9 mouse cellular contexts compared by ENCODE assay signal in genomic region chr9:46185191-46185590, GRCm38 (mm10). TPM values are rescaled to one million over a fixed set of nuclear protein-coding genes. Genes with fewer than 3 reads are reported as not detected.
DNase-seq lines count a peak whose midpoint lies in the region; ATAC-seq and TF ChIP-seq lines count a peak whose summit lies in the region.
"Had no signal": no experiment of that assay in that cellular context is flagged by ENCODE, and none has a peak within 500 bp of the region (broad histone marks: within the 10 kb centered on the region; RNA-seq: fewer than 3 reads in every experiment).

No protein-coding gene starts in this region.

- no peak overlapping the region for H3K4me3 ChIP-seq in heart, postnatal 0 days (ENCODE audit: low read depth, low read length)

- TF ChIP-seq CTCF in brain, embryonic 14.5 days (IDR thresholded peaks at IDR 0.05; ENCODE audit: borderline replicate concordance, extremely low read depth, insufficient read depth, insufficient read length) = peak; percentile 56
- peak; percentile 62 for TF ChIP-seq CTCF in heart, postnatal 0 days (IDR thresholded peaks at IDR 0.05; ENCODE audit: low read depth)

- no peaks in the 10 kb centered on the region for H3K27me3 ChIP-seq in heart, postnatal 0 days (ENCODE audit: control insufficient read depth, insufficient read depth, low read length)

- TF ChIP-seq POLR2A in brain, embryonic 14.5 days (IDR thresholded peaks at IDR 0.05; ENCODE audit: borderline replicate concordance, extremely low read depth, insufficient read depth, insufficient read length, poor library complexity, severe bottlenecking) = no peak

- 7% methylated on average over 2 of the region's 2 CpGs for WGBS in heart, postnatal 0 days

- H3K36me3 ChIP-seq in heart, postnatal 0 days (replicated peaks; ENCODE audit: control insufficient read depth, insufficient read depth, low read length) = peaks cover 4% of the 10 kb centered on the region; the same call in 1 of the 2 replicates

- H3K4me1 ChIP-seq in heart, postnatal 0 days (ENCODE audit: control insufficient read depth, insufficient read depth) = peaks cover 6% of the 10 kb centered on the region; the same call in 1 of the 2 replicates

- no peak overlapping the region for H3K4me2 ChIP-seq in heart, postnatal 0 days (ENCODE audit: low read depth, low read length)

- no peak overlapping the region for H3K9ac ChIP-seq in heart, postnatal 0 days (replicated peaks; ENCODE audit: low read depth, low read length)

- H3K9me3 ChIP-seq in heart, postnatal 0 days (replicated peaks; ENCODE audit: control insufficient read depth, low read length) = no peaks in the 10 kb centered on the region

- peak; percentile 29 for DNase-seq in gastrocnemius, adult 18-20 months (ENCODE audit: low spot score)
- no peak for DNase-seq in gastrocnemius, postnatal 25 days
- DNase-seq in CD4-positive helper T cell, adult 2 months (ENCODE audit: low read depth, low spot score) = peak; percentile 70
- DNase-seq in brain, embryonic 14.5 days (ENCODE audit: low read depth) = peak; percentile 42
- DNase-seq in heart, postnatal 0 days (ENCODE audit: low spot score) = peak; percentile 74
- peak; percentile 73 for DNase-seq in lung, postnatal 36 days
- no peak for DNase-seq in neural tube, embryonic 10.5 days (ENCODE audit: extremely low spot score, low spot score)
- DNase-seq in ovary, postnatal 14 days (ENCODE audit: low spot score) = no peak

- ATAC-seq in heart, postnatal 0 days (ENCODE audit: insufficient read depth, low read depth) = peak; percentile 39

- no peak for TF ChIP-seq EP300 in heart, postnatal 0 days (IDR thresholded peaks at IDR 0.05; ENCODE audit: low read depth)

- H3K27ac ChIP-seq in heart, postnatal 0 days (ENCODE audit: low read depth) = peak overlapping the region; percentile 76

RNA-seq across cellular contexts. Expression of gene Apoa1, which starts 43.2 kb away (rescaled TPM):
- 1 to 10 TPM in 1 of 2 experiments, not detected in 1; 3.5 TPM for total RNA-seq in gastrocnemius, adult 18-20 months (2021)
- total RNA-seq in gastrocnemius, postnatal 25 days (2021) = not detected
- polyA plus RNA-seq in brain, embryonic 14.5 days (2012; rRNA removed) = 3.0 and 4.5 TPM in 2 replicates
- 0.62 TPM in 1 of 2 replicates, not detected in the other for total RNA-seq in heart, postnatal 0 days (2014; rRNA removed; ENCODE audit: low replicate concordance)
- polyA plus RNA-seq in heart, postnatal 0 days (2015; fragmentation: Nextera tagmentation; extraction: Ambion mirVana) = 1.0 and 1.8 TPM in 2 replicates

RNA-seq across cellular contexts. Expression of gene Apoc3, which starts 50.2 kb away (rescaled TPM):
- 1 to 10 TPM in 1 of 2 experiments, not detected in 1; 1.8 TPM for total RNA-seq in gastrocnemius, adult 18-20 months (2021)
- 1 to 10 TPM in 1 of 2 experiments, not detected in 1; 1.4 TPM for total RNA-seq in gastrocnemius, postnatal 25 days (2021)
- 0.23 TPM in 1 of 2 replicates, not detected in the other for polyA plus RNA-seq in brain, embryonic 14.5 days (2012; rRNA removed)
- total RNA-seq in heart, postnatal 0 days (2014; rRNA removed; ENCODE audit: low replicate concordance) = not detected in 2 replicates
- not detected in 2 replicates for polyA plus RNA-seq in heart, postnatal 0 days (2015; fragmentation: Nextera tagmentation; extraction: Ambion mirVana)

RNA-seq across cellular contexts. Expression of gene Apoa4, which starts 55.3 kb away (rescaled TPM):
- total RNA-seq in gastrocnemius, adult 18-20 months (2021) = not detected
- not detected for total RNA-seq in gastrocnemius, postnatal 25 days (2021)
- polyA plus RNA-seq in brain, embryonic 14.5 days (2012; rRNA removed) = 0.19 and 0.26 TPM in 2 replicates
- total RNA-seq in heart, postnatal 0 days (2014; rRNA removed; ENCODE audit: low replicate concordance) = 0.89 and 6.6 TPM in 2 replicates
- not detected in 2 replicates for polyA plus RNA-seq in heart, postnatal 0 days (2015; fragmentation: Nextera tagmentation; extraction: Ambion mirVana)
- total RNA-seq: layer of hippocampus, adult 18-20 months had no signal

Comparison
In these comparisons a context has a peak if more than half of its experiments do, and no peak if none do; other contexts are left out.
1. DNase-seq: peak in gastrocnemius, adult 18-20 months (single experiment), CD4-positive helper T cell, adult 2 months (single experiment), brain, embryonic 14.5 days (single experiment), heart, postnatal 0 days (single experiment) and lung, postnatal 36 days (single experiment); none in gastrocnemius, postnatal 25 days (single experiment), neural tube, embryonic 10.5 days (single experiment) and ovary, postnatal 14 days (single experiment).